Mouse (Mus musculus): Measurements from ENCODE around the gene Fam69b. TPM values are rescaled to one million over a fixed set of nuclear protein-coding genes. Genes with fewer than 3 reads are reported as not detected.

Fam69b gene
- polyA plus RNA-seq, 1 experiment from 2014 or later, result 30.0 TPM

- H3K9ac ChIP-seq, result no peak overlapping the region
- H3K4me3 ChIP-seq (ENCODE audit: low read depth, low read length), result no peak overlapping the region
- no peaks in the 10 kb centered on the region for H3K4me1 ChIP-seq (ENCODE audit: insufficient read depth)
- no peak for TF ChIP-seq CTCF (IDR thresholded peaks at IDR 0.05; ENCODE audit: low read depth)
- DNase-seq (no peak), ATAC-seq (ENCODE audit: insufficient read depth) (no peak)
- no peaks in the 10 kb centered on the region for H3K27me3 ChIP-seq (ENCODE audit: insufficient read depth, low read length)
- WGBS, result 92% methylated on average over 2 of the region's 2 CpGs
- H3K4me2 ChIP-seq, result no peak overlapping the region
- no peak overlapping the region for H3K27ac ChIP-seq (ENCODE audit: low read depth)
- peaks cover 16% of the 10 kb centered on the region for H3K36me3 ChIP-seq (ENCODE audit: insufficient read depth)
- no peaks in the 10 kb centered on the region for H3K9me3 ChIP-seq (ENCODE audit: low read depth, low read length)
Measured at GRCm38 (mm10) chr2:26597810-26598209, 30.4 kb upstream of the Fam69b start.

- Histone ChIP-seq H3K4me1 (ENCODE audit: insufficient read depth) (0 out of 2 replicates have a peak, but pooled peaks cover 5% of the 10 kb centered on the region), H3K27me3 (ENCODE audit: insufficient read depth, low read length) (no peaks in the 10 kb centered on the region), H3K4me2 (no peak overlapping the region), H3K9ac (no peak overlapping the region), H3K36me3 (ENCODE audit: insufficient read depth) (peaks cover 10% of the 10 kb centered on the region), H3K4me3 (ENCODE audit: low read depth, low read length) (no peak overlapping the region), H3K27ac (ENCODE audit: low read depth) (no peak overlapping the region), H3K9me3 (ENCODE audit: low read depth, low read length) (no peaks in the 10 kb centered on the region)
- 71% methylated on average over 3 of the region's 3 CpGs for WGBS
- no peak for TF ChIP-seq CTCF (IDR thresholded peaks at IDR 0.05; ENCODE audit: low read depth)
- DNase-seq (no peak), ATAC-seq (ENCODE audit: insufficient read depth) (no peak)
Measured at GRCm38 (mm10) chr2:26598462-26598861, 29.8 kb upstream of the Fam69b start.

- H3K4me1 ChIP-seq (ENCODE audit: insufficient read depth), result 0 out of 2 replicates have a peak, but pooled peaks cover 5% of the 10 kb centered on the region
- no peaks in the 10 kb centered on the region; the same call in 1 of the 2 replicates for H3K36me3 ChIP-seq (ENCODE audit: insufficient read depth)
- no peak overlapping the region for H3K27ac ChIP-seq (ENCODE audit: low read depth)
- TF ChIP-seq CTCF (IDR thresholded peaks at IDR 0.05; ENCODE audit: low read depth), result no peak
- H3K27me3 ChIP-seq (ENCODE audit: insufficient read depth, low read length), result no peaks in the 10 kb centered on the region
- no peak overlapping the region for H3K4me3 ChIP-seq (ENCODE audit: low read depth, low read length)
- 82% methylated on average over 4 of the region's 4 CpGs for WGBS
- no peaks in the 10 kb centered on the region for H3K9me3 ChIP-seq (ENCODE audit: low read depth, low read length)
- no peak overlapping the region for H3K9ac ChIP-seq
- no peak overlapping the region for H3K4me2 ChIP-seq
- no peak for ATAC-seq (ENCODE audit: insufficient read depth)
- DNase-seq, result no peak
Measured at GRCm38 (mm10) chr2:26599965-26600364, 28.3 kb upstream of the Fam69b start.

GRCm38 (mm10) chr2:26600664-26601063, 27.6 kb upstream of the Fam69b start:
- Histone ChIP-seq H3K9me3 (ENCODE audit: low read depth, low read length) (no peaks in the 10 kb centered on the region), H3K36me3 (ENCODE audit: insufficient read depth) (no peaks in the 10 kb centered on the region; the same call in 1 of the 2 replicates), H3K4me3 (ENCODE audit: low read depth, low read length) (no peak overlapping the region), H3K4me2 (no peak overlapping the region), H3K27ac (ENCODE audit: low read depth) (no peak overlapping the region), H3K9ac (no peak overlapping the region), H3K4me1 (ENCODE audit: insufficient read depth) (0 out of 2 replicates have a peak, but pooled peaks cover 5% of the 10 kb centered on the region), H3K27me3 (ENCODE audit: insufficient read depth, low read length) (no peaks in the 10 kb centered on the region)
- no peak for TF ChIP-seq CTCF (IDR thresholded peaks at IDR 0.05; ENCODE audit: low read depth)
- ATAC-seq (ENCODE audit: insufficient read depth), result no peak
- 85% methylated on average over 2 of the region's 2 CpGs for WGBS
- no peak for DNase-seq

GRCm38 (mm10) chr2:26601595-26601994, 26.7 kb upstream of the Fam69b start:
- WGBS, result 82% methylated on average over 1 of the region's 1 CpGs
- ATAC-seq (ENCODE audit: insufficient read depth) (no peak), DNase-seq (no peak)
- Histone ChIP-seq H3K27me3 (ENCODE audit: insufficient read depth, low read length) (no peaks in the 10 kb centered on the region), H3K9me3 (ENCODE audit: low read depth, low read length) (no peaks in the 10 kb centered on the region), H3K4me1 (ENCODE audit: insufficient read depth) (0 out of 2 replicates have a peak, but pooled peaks cover 5% of the 10 kb centered on the region), H3K9ac (no peak overlapping the region), H3K27ac (ENCODE audit: low read depth) (no peak overlapping the region), H3K4me2 (no peak overlapping the region), H3K4me3 (ENCODE audit: low read depth, low read length) (no peak overlapping the region), H3K36me3 (ENCODE audit: insufficient read depth) (no peaks in the 10 kb centered on the region)
- TF ChIP-seq CTCF (IDR thresholded peaks at IDR 0.05; ENCODE audit: low read depth), result no peak

GRCm38 (mm10) chr2:26602631-26603030, 25.6 kb upstream of the Fam69b start:
- H3K36me3 ChIP-seq (ENCODE audit: insufficient read depth), result no peaks in the 10 kb centered on the region
- WGBS, result 80% methylated on average over 5 of the region's 5 CpGs
- H3K27me3 ChIP-seq (ENCODE audit: insufficient read depth, low read length), result no peaks in the 10 kb centered on the region
- H3K4me3 ChIP-seq (ENCODE audit: low read depth, low read length), result peak overlapping the region; percentile 64; the same call in 1 of the 2 replicates
- H3K4me1 ChIP-seq (ENCODE audit: insufficient read depth), result peaks cover 10% of the 10 kb centered on the region; the same call in 1 of the 2 replicates
- peak overlapping the region; percentile 84 for H3K4me2 ChIP-seq
- TF ChIP-seq CTCF (IDR thresholded peaks at IDR 0.05; ENCODE audit: low read depth), result no peak
- DNase-seq (no peak), ATAC-seq (ENCODE audit: insufficient read depth) (no peak)
- H3K27ac ChIP-seq (ENCODE audit: low read depth), result no peak overlapping the region
- peak overlapping the region; percentile 80; the same call in 1 of the 2 replicates for H3K9ac ChIP-seq
- no peaks in the 10 kb centered on the region for H3K9me3 ChIP-seq (ENCODE audit: low read depth, low read length)

GRCm38 (mm10) chr2:26603159-26603558, 25.1 kb upstream of the Fam69b start:
- Histone ChIP-seq H3K4me3 (ENCODE audit: low read depth, low read length) (peak overlapping the region; percentile 64), H3K4me2 (peak overlapping the region; percentile 84), H3K9me3 (ENCODE audit: low read depth, low read length) (no peaks in the 10 kb centered on the region), H3K9ac (peak overlapping the region; percentile 80), H3K36me3 (ENCODE audit: insufficient read depth) (no peaks in the 10 kb centered on the region), H3K27me3 (ENCODE audit: insufficient read depth, low read length) (no peaks in the 10 kb centered on the region), H3K4me1 (ENCODE audit: insufficient read depth) (peaks cover 12% of the 10 kb centered on the region; the same call in 1 of the 2 replicates), H3K27ac (ENCODE audit: low read depth) (peak overlapping the region; percentile 84; the same call in 1 of the 2 replicates)
- no peak for DNase-seq
- no peak for ATAC-seq (ENCODE audit: insufficient read depth)
- 4% methylated on average over 6 of the region's 6 CpGs for WGBS
- TF ChIP-seq CTCF (IDR thresholded peaks at IDR 0.05; ENCODE audit: low read depth), result 0 out of 2 replicates have a peak, but pooled peaks have one; percentile 1

All from lung, embryonic 14.5 days (tissue).